7 mouse cellular contexts compared by ENCODE assay signal in the genomic region with DNA sequence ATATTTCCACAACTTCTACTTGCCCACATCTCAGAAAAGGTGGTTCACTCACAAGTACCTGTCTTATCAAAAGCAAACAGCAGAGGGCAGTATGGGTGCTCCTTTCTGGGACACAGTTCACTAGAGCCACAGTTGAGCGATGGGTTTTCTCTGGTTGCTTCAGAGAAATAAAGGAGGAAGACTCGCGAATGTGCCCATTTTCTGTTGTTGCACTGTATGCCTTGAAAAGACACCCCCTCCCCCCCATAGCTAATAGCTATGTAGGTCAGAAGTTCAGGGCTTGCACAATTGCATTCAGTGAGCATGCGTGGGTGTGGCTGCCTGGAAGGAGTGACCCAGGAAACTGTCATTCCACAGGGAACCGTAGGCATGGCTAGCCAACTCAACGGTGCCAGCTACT. TPM values are rescaled to one million over a fixed set of nuclear protein-coding genes. Genes with fewer than 3 reads are reported as not detected.
A peak's percentile ranks its signal among the peaks of the same experiment; 100 is the strongest.
DNase-seq lines count a peak whose midpoint lies in the region; ATAC-seq lines count a peak whose summit lies in the region.

No protein-coding gene starts in this region.

- DNase-seq in adrenal gland, adult 8-10 months: peak; percentile 71
- peak; percentile 73 for DNase-seq in embryo, embryonic 9.5 days (ENCODE audit: extremely low spot score)
- DNase-seq in gonadal fat pad, adult 2 months (ENCODE audit: low read depth): peak; percentile 60
- peak; percentile 89 to 92 for DNase-seq in left cerebral cortex, postnatal 25 days (ENCODE audit: low spot score in 2 of 2)
- peak; percentile 98 for DNase-seq in midbrain, embryonic 11.5 days (ENCODE audit: low spot score, missing footprints)
- DNase-seq in skeletal muscle tissue, adult 2 months (ENCODE audit: low read depth, low spot score): peak; percentile 68

- no peaks in the 10 kb centered on the region for H3K9me3 ChIP-seq in intestine, embryonic 16.5 days (ENCODE audit: control insufficient read depth, low read length)
- no peaks in the 10 kb centered on the region for H3K9me3 ChIP-seq in midbrain, embryonic 11.5 days (ENCODE audit: control insufficient read depth, low read length)

- intact Hi-C loops in left cerebral cortex, postnatal 25 days (cut with DNase I): loop anchor here (5.0 to 10.0 kb wide), 2 partner anchors 50 to 208 kb away; no protein-coding TSS in a partner anchor

- H3K27me3 ChIP-seq in intestine, embryonic 16.5 days (replicated peaks; ENCODE audit: control insufficient read depth, insufficient read depth, low read length): no peaks in the 10 kb centered on the region
- no peaks in the 10 kb centered on the region for H3K27me3 ChIP-seq in midbrain, embryonic 11.5 days (ENCODE audit: control insufficient read depth, insufficient read depth, low read length)

- no peak overlapping the region for H3K9ac ChIP-seq in intestine, embryonic 16.5 days (ENCODE audit: low read depth, low read length)
- no peak overlapping the region for H3K9ac ChIP-seq in midbrain, embryonic 11.5 days (ENCODE audit: low read length)

- H3K4me3 ChIP-seq in intestine, embryonic 16.5 days (ENCODE audit: low read length): 0 out of 2 replicates have a peak overlapping the region, but pooled peaks have one; percentile 14
- H3K4me3 ChIP-seq in midbrain, embryonic 11.5 days (ENCODE audit: low read depth, low read length): no peak overlapping the region

- peak overlapping the region; percentile 48 for H3K4me2 ChIP-seq in intestine, embryonic 16.5 days (ENCODE audit: low read depth, low read length)
- no peak overlapping the region for H3K4me2 ChIP-seq in midbrain, embryonic 11.5 days

- no peaks in the 10 kb centered on the region for H3K36me3 ChIP-seq in intestine, embryonic 16.5 days (ENCODE audit: control insufficient read depth, insufficient read depth, low read length)
- no peaks in the 10 kb centered on the region for H3K36me3 ChIP-seq in midbrain, embryonic 11.5 days (ENCODE audit: control insufficient read depth, insufficient read depth, low read length)

- 20% methylated on average over 6 of the region's 6 CpGs for WGBS in intestine, embryonic 16.5 days
- 49% methylated on average over 6 of the region's 6 CpGs for WGBS in midbrain, embryonic 11.5 days

- no peak overlapping the region for H3K27ac ChIP-seq in intestine, embryonic 16.5 days (ENCODE audit: low read length)
- no peak overlapping the region for H3K27ac ChIP-seq in midbrain, embryonic 11.5 days (ENCODE audit: low read depth, low read length)

- H3K4me1 ChIP-seq in intestine, embryonic 16.5 days (ENCODE audit: control insufficient read depth, insufficient read depth, low read length): 0 out of 2 replicates have a peak, but pooled peaks cover 6% of the 10 kb centered on the region
- H3K4me1 ChIP-seq in midbrain, embryonic 11.5 days (ENCODE audit: control insufficient read depth, insufficient read depth, low read length): no peaks in the 10 kb centered on the region

- ATAC-seq in intestine, embryonic 16.5 days: peak; percentile 88
- peak; percentile 38; the same call in 1 of the 2 replicates for ATAC-seq in midbrain, embryonic 11.5 days (ENCODE audit: low FRiP score)

RNA-seq across cellular contexts. Expression of gene Slc44a1, which starts 55.5 kb away (rescaled TPM):
- 100 to 1,000 TPM in 2 of 4 experiments, 10 to 100 TPM in 2; 70.7 to 156 (median 121) TPM for total RNA-seq in adrenal gland, adult 8-10 months (2022)
- 52.5 and 56.6 TPM in 2 replicates for polyA plus RNA-seq in gonadal fat pad, adult 2 months (2012; rRNA removed)
- polyA plus RNA-seq in intestine, embryonic 16.5 days (2015; fragmentation: Nextera tagmentation; extraction: Ambion mirVana): 17.2 and 22.0 TPM in 2 replicates
- 10 to 100 TPM; 67.2 to 72.4 TPM for total RNA-seq in left cerebral cortex, postnatal 25 days (2021)
- 15.6 and 16.8 TPM in 2 replicates for polyA plus RNA-seq in midbrain, embryonic 11.5 days (2014; fragmentation: Nextera tagmentation; extraction: Ambion mirVana)
